Mouse (Mus musculus) bone marrow macrophage, adult 2 months (primary cell): ENCODE measurements at regions not wholly inside any gene's neighbourhood (a gene's known extent, or its start where the extent isn't known, plus 50 kb on each side); places are given as distances from the start of the nearest gene placed in this dataset.

Experiments used
- CTCF ChIP-seq: IDR thresholded peaks from 2 replicates; pipeline ENCODE4 v1.5.1; 2012; ENCODE audit warnings: low read depth, mild to moderate bottlenecking, low read length, moderate library complexity
- POLR2A ChIP-seq: IDR thresholded peaks from 2 replicates; pipeline ENCODE4 v1.6.1; 2012; ENCODE audit warnings: mild to moderate bottlenecking, low read depth, low read length, borderline replicate concordance

DNA sequence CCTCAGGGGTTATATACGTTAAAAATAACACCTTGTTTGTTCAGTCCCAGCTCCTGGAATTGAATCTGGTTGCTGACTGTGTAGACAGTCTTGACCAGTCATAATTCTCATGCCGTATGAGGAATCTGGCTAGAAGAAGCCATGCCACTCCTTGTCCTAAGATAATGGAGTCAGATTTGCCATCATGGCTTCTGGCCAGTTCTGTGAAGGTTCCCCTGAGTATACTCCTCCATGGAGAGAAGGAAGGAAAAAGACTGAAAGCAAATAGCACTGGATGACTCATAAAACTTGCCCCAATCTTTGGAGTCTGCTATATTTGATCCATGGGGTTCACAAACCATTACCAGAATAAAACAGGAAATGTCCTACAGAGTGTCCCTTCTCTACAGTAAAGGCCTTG is 208.0 kb downstream of the Fam76b start:
- TF ChIP-seq CTCF = no peak
- TF ChIP-seq POLR2A = no peak
